Mouse (Mus musculus) left cerebral cortex, adult 8-10 months (tissue): ENCODE data around the gene Trem2. TPM values are rescaled to one million over a fixed set of nuclear protein-coding genes. Genes with fewer than 3 reads are reported as not detected.
"Not testable (repeated sequence)": the region's sequence is repeated elsewhere in the genome, so short reads cannot be mapped to it uniquely, and the experiment has no call there.

Experiments used
- DNase-seq, 2 experiments: peaks; one replicate each; pipeline ENCODE4 v3.0.0; 2022; ENCODE audit warnings: low spot score in 2 of 2
- total RNA-seq, 4 experiments: library from RNA; stranded (reverse); gene quantifications; 2 replicates each; pipeline ENCODE4 v1.2.4; 2022

The Trem2 gene
- total RNA-seq, 4 experiments from 2014 or later: 12.6 to 115 (median 56.3) TPM

- no peak for DNase-seq
Observed at GRCm38 (mm10) chr17:48350681-48351193, 4.5 kb downstream of the Trem2 start.

GRCm38 (mm10) chr17:48352976-48353375 lies 6.8 kb downstream of the Trem2 start:
- not testable (repeated sequence) for DNase-seq

- DNase-seq: no peak
Observed at GRCm38 (mm10) chr17:48355822-48356221, 9.6 kb downstream of the Trem2 start.

- no peak for DNase-seq
Observed at GRCm38 (mm10) chr17:48357892-48358291, 11.7 kb downstream of the Trem2 start.

- no peak for DNase-seq
Observed at GRCm38 (mm10) chr17:48359616-48360015, 13.4 kb downstream of the Trem2 start, which contains the start of gene Treml1. Gene Treml1 (plus strand): TSS chr17:48359916.

GRCm38 (mm10) chr17:48360462-48360861 lies 14.3 kb downstream of the Trem2 start:
- no peak for DNase-seq

- no peak for DNase-seq
Observed at GRCm38 (mm10) chr17:48362346-48362745, 16.1 kb downstream of the Trem2 start.

- no peak for DNase-seq
Observed at GRCm38 (mm10) chr17:48362966-48363365, 16.8 kb downstream of the Trem2 start.

- DNase-seq: no peak
Observed at GRCm38 (mm10) chr17:48363421-48363965, 17.3 kb downstream of the Trem2 start.

GRCm38 (mm10) chr17:48365511-48366155 lies 19.4 kb downstream of the Trem2 start:
- DNase-seq: no peak

- no peak for DNase-seq
Observed at GRCm38 (mm10) chr17:48366806-48367205, 20.6 kb downstream of the Trem2 start.

GRCm38 (mm10) chr17:48371621-48372020 lies 25.4 kb downstream of the Trem2 start:
- no peak for DNase-seq

GRCm38 (mm10) chr17:48372987-48373386 lies 26.8 kb downstream of the Trem2 start:
- peak in 1 of 2 experiments; percentile 54 for DNase-seq

- DNase-seq: peak in 1 of 2 experiments; percentile 39
Observed at GRCm38 (mm10) chr17:48376102-48376501, 29.9 kb downstream of the Trem2 start.

GRCm38 (mm10) chr17:48379050-48379449 lies 32.8 kb downstream of the Trem2 start:
- no peak for DNase-seq

GRCm38 (mm10) chr17:48385786-48386461 lies 39.7 kb downstream of the Trem2 start:
- DNase-seq: no peak

GRCm38 (mm10) chr17:48388666-48389065 lies 42.5 kb downstream of the Trem2 start:
- no peak for DNase-seq

GRCm38 (mm10) chr17:48389442-48389841 lies 43.2 kb downstream of the Trem2 start:
- DNase-seq: no peak

GRCm38 (mm10) chr17:48391446-48391845 lies 45.2 kb downstream of the Trem2 start:
- no peak for DNase-seq

GRCm38 (mm10) chr17:48392616-48393015 lies 46.4 kb downstream of the Trem2 start:
- DNase-seq: peak in 1 of 2 experiments; percentile 77

- no peak for DNase-seq
Observed at GRCm38 (mm10) chr17:48401710-48402109, 55.5 kb downstream of the Trem2 start.

GRCm38 (mm10) chr17:48402751-48403150 lies 56.5 kb downstream of the Trem2 start:
- DNase-seq: no peak
